Mouse (Mus musculus): ENCODE data around the gene Sim2. TPM values are rescaled to one million over a fixed set of nuclear protein-coding genes. Genes with fewer than 3 reads are reported as not detected.

The Sim2 gene
- total RNA-seq, 2 experiments from 2014 or later = 15.0 to 17.9 TPM

- Histone ChIP-seq H3K4me3 (no peak overlapping the region), H3K27ac (no peak overlapping the region)
- DNase-seq = no peak
- intact Hi-C loops (cut with DNase I) = no loop called here
- TF ChIP-seq CTCF (IDR thresholded peaks at IDR 0.05) = no peak
Observed at GRCm38 (mm10) chr16:94164236-94164635, 79.5 kb downstream of the Sim2 start.

DNA sequence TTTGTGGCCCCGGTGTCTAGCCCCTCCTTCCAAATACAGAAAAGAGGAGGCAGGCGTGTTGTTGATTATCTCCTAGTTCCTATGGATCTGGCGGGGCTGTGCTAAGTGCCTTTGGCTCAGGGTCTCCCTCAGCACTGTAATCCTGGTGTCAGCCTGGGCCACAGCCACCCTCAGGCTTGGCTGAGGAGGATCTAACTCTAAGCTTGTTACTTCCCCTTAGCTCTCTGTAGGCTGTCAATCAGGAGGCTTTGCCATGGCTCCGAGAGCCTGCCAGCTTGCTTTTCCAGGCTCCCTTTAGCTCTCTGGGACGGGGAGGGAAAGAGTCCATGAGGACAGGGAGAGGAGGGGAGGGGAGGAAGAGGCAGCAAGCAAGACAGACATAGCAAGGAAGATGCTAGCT is 80.2 kb downstream of the Sim2 start:
- H3K27ac ChIP-seq = no peak overlapping the region

GRCm38 (mm10) chr16:94168655-94169545 is 84.2 kb downstream of the Sim2 start:
- H3K27ac ChIP-seq = no peak overlapping the region
- DNase-seq = no peak
- intact Hi-C loops (cut with DNase I) = no loop called here
- no peak for TF ChIP-seq CTCF (IDR thresholded peaks at IDR 0.05)
- no peak overlapping the region for H3K4me3 ChIP-seq

More for the DNA sequence above, 80.2 kb downstream of the Sim2 start:
- no peak for TF ChIP-seq CTCF (IDR thresholded peaks at IDR 0.05)
- no peak for DNase-seq
- intact Hi-C loops (cut with DNase I) = no loop called here
- no peak overlapping the region for H3K4me3 ChIP-seq

- intact Hi-C loops (cut with DNase I) = no loop called here
- no peak for DNase-seq
- Histone ChIP-seq H3K27ac (no peak overlapping the region), H3K4me3 (no peak overlapping the region)
- no peak for TF ChIP-seq CTCF (IDR thresholded peaks at IDR 0.05)
Observed at GRCm38 (mm10) chr16:94170218-94170617, 85.5 kb downstream of the Sim2 start.

DNA sequence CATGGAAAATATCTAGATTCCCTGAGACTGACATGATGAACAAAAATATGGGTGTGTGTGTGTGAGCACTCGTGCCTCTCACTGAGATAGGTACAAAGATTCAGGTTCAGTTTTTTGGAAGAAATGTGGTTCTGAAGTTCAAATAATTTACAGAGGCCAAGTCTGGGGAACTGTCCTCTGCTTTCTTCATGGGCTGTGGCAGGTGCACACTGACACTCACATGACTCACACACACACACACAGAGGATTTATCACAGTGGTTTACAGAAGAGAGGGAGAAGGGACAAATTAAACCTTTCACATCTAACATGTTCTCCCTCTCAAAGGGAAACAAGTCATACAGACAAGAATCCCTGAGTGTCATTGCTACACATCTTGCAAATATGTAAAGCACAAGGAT is 88.6 kb downstream of the Sim2 start:
- intact Hi-C loops (cut with DNase I) = no loop called here
- no peak overlapping the region for H3K4me3 ChIP-seq
- no peak for DNase-seq
- no peak overlapping the region for H3K27ac ChIP-seq
- no peak for TF ChIP-seq CTCF (IDR thresholded peaks at IDR 0.05)

GRCm38 (mm10) chr16:94175366-94175986 is 90.7 kb downstream of the Sim2 start:
- Histone ChIP-seq H3K27ac (no peak overlapping the region), H3K4me3 (no peak overlapping the region)
- no peak for TF ChIP-seq CTCF (IDR thresholded peaks at IDR 0.05)
- no peak for DNase-seq
- intact Hi-C loops (cut with DNase I) = no loop called here

Small RNA genes within 50 kb of the gene (microRNA-seq; reads per million reads assigned to microRNA genes)
- gene Gm23062 = not detected

Other genes with a start within 250 kb of the Sim2 start
- gene Chaf1b, start 201.0 kb upstream of the Sim2 start, total RNA-seq (2021) = under 1 TPM; 0.20 to 0.25 TPM
- gene Cldn14, start 76.1 kb upstream of the Sim2 start, total RNA-seq (2021) = not detected
- gene Hlcs, start 228.6 kb downstream of the Sim2 start, total RNA-seq (2021) = 10 to 100 TPM in 1 of 2 experiments, 1 to 10 TPM in 1; 7.5 to 10.3 TPM
- 1 to 10 TPM in 1 of 2 experiments, under 1 TPM in 1; 0.59 to 1.0 TPM for gene Ripply3, start 243.5 kb downstream of the Sim2 start, total RNA-seq (2021)